Mouse (Mus musculus) cerebellum, adult 8-10 months (tissue): ENCODE data around the gene Nrtn.
A peak's percentile ranks its signal among the peaks of the same experiment; 100 is the strongest.

Source experiments
- DNase-seq: peaks from one replicate; pipeline ENCODE4 v3.0.0; 2022

Nrtn gene

DNA sequence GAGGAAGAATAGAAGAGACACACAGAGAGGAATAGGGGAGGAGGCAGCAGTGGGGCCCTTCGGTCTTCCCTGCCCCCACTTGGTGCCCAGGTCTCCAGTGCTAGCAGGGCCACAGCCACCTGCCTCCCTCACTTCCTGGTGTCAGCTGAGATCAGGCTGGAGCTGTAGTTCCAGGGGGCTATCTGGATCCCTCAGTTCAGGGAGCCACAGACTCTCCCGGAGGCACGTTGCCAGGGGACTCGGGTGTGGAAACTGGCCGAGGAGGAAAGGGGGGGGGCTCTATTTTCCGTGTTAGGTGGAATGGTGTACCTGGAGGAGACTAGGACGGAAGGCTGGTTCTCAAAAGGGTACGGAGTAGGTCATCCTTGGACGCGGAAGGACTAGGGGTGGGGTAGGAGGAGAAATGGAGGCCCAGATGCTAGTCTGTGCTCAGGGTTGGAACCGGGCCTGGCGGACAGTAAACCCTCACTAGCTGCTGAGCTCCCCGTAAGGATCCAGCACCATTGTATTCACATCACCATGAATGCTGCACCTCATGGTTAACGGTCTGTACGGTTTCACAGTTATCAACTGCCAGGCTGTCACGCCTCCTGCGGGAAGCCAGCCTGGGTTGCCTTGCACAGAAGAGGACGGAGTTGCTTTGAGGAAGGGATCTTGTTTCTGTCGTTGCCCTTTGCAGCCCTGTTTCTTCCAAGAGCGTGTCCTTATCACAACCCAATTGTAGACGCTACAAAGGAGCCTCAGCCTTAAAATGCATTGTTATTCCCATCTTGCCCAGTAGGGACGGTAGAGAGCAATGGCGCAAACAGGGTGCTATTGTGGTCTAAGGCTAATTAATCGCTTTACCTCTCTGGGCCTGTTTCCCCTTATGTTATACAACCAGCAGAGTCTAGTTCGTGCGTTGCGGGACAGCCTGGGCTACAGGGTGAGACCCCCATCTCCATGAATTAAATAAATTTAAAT, 5.7 kb upstream of the Nrtn start:
- DNase-seq = peak; percentile 77

DNA sequence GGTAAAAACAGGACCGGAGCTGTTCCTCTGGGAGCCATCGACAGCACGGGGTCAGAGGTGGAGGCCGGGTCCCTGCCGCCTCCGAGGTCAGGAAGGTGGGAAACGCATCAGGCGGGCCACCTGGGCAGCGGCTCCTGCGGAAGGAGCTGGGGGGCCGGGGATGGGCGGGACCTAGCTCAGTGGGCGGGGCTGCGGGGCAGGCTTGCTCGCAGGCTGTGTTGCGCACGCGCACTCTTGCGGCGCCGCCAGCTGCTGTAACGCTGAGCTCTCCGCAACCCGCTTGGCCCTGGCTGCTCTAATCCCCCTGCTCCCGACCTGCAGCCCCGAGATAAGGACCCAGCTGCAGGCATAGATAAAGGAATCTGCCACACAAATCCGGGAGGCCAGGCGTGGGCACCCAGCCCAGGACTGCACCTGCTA, 4.7 kb upstream of the Nrtn start:
- peak; percentile 88 for DNase-seq

DNA sequence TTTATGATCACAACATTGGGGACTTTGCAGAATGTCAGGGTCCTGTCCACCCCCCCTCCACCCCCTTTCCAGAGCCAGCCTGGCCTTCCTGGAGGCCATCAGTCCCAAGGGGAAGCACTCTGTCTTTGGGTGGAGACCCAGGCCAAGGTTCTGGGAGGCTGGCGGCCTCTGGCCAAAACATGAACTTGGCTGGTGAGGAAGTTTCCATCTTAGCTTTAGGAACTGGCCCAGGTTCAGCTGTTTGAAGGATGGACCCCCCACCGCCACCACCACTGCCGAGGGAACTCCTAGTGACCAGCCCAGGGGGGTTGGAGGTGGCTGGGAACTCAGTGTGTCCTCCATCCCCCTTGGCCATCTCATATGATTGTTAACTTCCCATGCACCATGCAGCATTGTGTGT, 3.7 kb upstream of the Nrtn start:
- peak; percentile 42 for DNase-seq

DNA sequence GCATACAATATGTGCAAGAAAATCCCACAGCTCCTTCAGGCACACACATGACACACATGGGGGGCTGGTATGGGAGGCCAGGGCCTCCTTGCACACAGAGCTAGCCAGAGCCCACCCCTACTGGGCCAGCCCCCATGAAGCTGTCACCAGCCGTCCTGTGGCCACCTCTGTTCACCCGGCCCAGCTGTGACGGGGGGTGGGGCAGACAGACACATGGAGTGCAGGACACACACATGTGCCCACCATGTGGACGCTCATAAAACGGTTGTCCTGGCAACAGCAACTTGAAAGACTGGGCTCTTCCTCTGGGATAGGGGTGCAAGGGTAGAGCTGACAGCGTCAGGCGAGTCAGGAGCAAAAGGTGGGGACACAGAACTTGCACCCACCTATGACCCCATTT, 1.9 kb upstream of the Nrtn start:
- DNase-seq = peak; percentile 11

DNA sequence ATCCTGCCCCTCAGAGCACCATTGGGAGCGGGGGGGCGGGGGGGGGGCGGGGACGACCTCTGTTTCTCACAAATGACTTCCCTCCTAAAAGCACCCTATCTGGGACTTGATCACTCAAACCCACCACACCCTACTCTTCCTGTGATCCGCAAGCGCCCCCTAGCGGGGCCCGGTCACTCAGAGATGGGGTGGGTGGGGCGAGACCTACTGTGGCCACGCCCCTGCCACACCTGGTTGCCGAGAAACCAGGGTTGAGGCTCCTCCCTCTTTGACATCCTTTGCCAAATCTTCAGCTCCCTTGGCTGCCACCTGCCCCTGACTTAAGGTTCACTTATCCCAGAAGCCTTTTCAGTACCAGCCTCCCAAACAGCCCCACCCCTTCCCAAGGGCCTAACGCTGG, 802 bp upstream of the Nrtn start:
- peak; percentile 59 for DNase-seq

DNA sequence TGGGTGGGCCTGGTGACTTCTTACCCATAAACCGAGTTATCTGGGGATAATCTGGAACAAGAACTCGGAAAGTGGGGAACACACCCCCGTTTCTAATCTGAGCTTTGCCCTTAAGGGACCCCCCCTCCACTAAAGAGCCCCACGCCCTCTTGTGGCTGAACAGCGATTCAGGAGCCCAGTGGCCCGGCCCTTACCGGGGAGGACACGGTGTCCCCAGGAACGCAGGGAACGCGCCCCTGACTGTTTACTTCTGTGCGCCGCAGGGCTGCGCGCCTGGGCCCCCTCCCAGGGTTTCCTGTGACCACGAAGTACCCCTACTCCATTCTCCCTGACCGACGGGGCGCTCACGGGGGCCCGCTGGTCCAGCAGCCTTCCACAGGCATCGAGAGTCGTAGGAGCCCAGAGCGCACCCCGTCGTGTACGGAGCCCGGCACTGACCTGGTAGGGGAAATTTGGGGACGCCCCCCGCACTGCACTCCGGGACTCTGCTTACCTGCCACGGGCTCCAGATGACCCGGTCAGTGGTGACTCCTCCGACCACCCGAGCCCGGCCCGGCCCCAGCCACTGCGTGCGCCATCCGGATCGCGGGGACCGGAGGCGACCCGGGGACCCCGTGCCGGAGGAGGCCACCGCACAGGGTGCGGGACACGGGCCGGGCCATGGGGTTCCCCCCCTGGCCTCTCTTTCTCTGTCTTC, 479 bp downstream of the Nrtn start:
- DNase-seq = no peak

DNA sequence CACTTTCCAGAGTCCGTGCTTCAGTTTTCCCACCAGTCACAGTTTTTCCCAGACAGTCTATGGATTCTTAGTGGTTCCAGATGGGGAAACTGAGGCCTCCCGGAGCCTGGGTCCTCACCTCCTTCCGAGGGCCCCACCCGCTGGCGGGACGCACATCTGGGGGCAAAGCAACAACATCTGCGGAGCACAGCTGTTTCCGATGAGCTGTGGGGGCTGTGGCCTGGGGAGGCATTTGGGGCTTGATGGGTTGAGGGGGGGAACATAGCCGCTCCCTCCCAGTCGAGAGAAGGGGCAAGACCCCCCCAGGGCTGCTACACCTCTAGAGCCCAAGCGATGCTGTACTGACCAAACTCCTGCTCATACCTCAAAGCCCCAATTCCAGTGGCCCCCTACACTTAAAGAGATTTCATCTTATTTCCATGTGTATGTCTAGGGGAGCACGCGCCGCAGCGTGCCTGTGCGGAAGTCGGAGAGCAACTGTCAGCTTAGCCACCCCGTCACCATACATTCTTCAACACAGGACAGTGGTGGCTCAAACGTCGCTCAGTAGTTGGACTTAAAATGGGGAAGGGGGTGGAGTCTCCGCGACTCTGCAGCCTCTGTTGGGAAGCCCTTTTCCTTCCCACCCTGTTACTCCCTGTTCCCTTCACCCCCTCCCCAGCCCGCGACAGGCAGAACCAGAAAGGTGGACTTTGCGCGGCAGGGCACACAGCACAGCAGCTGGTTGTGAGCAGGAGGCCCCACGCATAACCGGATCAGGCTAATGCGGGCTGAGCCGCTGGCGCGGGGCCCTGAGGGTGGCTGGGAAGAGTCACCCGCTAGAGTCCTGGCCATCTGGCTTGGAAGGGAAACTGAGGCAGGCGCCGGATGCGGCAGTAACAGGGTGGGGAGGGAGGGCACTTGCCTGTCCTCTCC, 2.8 kb downstream of the Nrtn start:
- DNase-seq = no peak

DNA sequence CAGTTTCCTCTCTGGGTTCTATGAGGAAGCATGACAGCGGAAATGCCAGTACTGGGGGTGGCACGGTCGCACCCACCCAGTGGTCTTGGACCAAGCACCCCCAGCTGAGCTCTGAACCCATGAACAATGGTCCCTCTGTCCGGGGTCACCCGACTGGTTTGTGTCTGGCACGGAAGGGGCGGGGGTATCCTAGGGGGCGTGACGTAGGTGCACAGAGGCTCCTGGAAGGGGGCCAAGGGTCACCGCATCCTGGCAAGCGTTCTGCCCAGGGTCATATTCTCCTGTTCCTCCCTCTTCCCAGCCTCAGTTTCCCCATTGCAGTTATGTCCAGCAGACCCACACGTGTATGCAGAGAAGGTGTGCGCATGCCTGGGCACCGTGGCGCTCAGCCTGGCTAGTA, 3.9 kb downstream of the Nrtn start:
- DNase-seq = no peak

DNA sequence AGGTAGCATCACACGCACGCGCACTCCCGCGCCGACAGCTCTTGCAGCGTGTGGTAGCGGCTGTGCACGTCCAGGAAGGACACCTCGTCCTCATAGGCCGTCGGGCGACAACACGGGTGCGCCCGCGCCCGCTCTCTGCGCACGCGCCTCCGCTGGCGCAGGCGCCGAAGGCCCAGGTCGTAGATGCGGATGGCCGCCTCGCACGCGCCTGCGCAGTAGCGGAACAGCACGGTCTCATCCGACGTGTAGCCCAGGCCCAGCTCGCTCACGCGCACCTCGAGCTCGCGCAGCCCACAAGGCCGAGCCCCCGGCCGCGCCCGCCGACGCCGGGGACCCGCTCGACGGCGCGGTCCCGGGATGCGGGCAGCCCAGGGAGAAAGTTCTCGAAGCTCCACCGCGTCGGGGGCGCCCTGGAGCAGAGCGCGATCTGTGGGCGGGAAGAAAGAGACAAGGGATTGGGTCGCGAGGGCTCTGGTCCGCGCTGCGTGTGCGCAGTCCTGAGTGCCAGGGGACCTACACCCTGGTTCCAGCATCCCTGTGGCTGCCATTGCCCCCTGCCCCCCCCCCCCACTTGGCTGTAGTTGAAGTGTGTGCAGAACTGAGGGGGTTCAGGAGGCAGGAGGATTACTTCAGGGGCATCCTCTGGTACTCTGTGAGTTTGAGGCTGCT, 5.8 kb downstream of the Nrtn start:
- DNase-seq = no peak

DNA sequence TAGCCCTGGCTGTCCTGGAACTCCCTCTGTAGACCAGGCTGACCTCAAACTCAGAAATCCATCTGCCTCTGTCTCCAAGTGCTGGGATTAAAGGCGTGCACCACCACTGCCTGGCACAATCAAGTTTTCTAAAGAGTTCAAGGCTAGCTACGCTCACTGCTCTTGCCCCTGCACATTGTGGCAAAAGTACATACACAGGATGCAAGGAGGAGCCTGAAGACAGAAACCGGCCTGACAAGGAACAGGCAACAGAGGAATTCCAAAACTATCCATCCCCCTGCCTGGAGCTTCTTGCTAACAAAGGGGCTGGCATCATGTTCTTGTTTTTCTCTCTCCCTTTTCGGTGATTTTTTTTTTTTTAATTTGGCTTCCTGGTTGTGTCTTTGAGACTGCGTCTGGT, 13.2 kb downstream of the Nrtn start:
- DNase-seq = no peak

DNA sequence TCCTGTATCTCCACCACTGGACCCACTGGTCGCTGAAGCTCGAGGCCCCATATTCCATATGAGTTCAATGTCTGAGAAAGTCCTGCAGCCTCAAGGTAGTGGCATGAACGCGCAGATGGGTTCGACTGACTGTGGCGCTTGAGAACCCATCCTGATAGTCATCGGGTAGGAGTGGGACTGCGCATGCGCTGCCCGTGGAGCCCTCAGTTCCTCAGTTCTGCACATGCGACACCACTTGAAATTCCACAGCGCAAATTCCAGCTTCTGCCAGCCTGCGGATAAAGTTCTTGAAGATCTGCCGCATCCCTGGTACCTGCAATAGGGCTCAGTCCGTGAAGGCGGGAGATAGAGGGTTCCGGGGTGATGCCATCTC, 16.6 kb downstream of the Nrtn start:
- DNase-seq = no peak

DNA sequence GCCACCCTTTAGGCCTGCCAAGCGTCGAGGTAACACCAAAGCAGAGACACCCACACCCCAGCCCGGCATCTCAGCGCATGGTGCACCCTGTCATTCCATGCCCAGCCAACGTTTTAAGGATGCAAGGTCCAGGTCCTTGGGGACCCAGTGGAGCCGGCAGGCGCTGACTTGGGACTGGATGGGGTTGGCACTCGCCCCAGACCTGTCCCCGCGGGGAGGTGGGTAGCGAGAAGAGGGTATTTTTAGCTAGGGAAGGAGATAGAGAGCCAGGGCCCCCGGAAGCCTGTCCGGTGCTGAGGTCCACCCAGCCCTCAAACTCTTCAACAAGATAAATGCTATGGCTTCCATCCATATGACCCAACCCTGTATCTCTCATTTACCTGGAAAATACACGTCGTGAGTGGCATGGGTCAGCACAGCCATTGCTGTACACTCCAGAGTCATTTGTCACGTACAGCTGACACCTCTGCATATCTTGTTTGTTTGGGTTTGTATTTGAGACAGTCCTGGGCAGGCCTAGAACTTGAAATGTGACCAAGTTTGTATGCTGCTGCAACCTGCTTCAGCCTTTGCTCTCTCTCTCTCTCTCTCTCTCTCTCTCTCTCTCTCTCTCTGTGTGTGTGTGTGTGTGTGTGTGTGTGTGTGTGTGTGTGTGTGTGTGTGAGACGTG, 17.1 kb downstream of the Nrtn start:
- no peak for DNase-seq

DNA sequence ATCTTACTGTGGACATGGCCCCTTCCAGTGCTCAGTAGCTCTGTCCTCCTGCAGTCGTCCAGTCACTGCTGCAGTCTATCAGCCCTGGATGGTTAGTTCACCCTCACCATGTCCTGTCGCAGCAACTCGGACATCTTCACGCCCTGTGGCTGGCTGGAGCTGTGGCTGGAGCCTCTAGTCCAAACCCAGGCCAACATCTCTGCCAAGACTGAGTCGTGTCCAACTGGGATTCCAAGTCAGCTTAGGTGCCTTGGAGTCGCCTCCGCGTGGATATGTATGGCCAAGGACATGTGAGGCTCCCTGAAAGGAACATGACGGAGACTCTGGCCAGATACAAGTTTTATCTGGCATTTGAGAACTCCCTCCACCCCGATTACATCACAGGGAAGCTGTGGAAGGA, 19.1 kb downstream of the Nrtn start:
- DNase-seq = no peak

DNA sequence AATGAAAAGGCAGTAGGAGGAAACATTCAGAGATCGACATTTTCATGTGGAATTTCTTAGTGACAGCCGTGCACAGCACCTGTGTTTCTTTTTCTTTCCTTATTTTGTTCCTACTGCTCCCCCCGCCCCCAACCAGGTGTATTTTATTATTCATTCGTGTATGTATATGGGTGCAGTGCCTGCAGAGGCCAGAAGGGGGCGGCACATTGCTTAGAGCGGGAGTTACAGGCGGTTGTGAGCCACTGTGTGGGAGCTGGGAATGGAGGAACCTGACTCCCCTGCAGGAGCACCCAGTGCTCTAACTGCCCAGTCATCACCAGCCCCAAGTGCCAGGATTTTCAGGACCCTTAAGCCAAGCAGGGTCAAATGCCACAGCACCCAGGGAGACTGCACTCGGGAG, 20.8 kb downstream of the Nrtn start:
- no peak for DNase-seq

DNA sequence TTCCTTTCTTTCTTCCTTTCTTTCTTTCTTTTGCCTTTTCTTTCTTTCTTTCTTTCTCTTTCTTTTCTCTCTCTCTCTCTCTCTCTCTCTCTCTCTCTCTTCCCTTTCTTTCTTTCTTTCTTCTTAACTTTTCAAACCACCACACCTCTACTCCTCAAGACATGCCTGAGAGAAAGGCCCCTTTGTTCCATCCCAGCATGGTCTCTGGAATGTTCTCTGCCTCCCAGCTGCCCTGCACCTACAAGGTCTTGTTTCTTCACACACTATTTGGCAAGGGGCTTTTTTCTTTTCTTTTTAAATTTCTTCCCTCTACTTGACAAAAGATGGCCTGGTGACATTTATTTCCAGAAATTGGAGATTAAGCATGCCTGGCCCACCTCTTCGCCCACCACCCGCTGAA, 27.7 kb downstream of the Nrtn start:
- no peak for DNase-seq

DNA sequence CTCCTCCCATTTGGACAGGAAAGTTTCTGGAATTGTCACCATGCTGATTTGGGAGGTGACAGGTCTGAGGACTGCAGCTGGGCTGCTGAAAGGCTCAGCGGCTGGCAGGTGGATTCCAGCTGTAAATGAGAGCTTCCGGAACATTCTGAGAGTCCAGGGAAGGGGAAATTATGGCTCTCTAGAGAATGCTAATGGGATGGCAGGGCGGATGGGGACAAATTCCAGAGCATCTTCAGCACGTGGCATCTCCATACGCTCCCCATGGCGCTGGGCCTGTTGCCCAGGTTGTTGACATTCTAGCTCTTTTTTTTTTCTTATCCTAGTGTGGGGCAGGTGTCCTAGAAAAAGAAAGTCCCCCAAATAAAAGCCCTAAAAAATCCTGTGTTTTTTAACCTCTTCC, 28.2 kb downstream of the Nrtn start:
- peak; percentile 29 for DNase-seq

DNA sequence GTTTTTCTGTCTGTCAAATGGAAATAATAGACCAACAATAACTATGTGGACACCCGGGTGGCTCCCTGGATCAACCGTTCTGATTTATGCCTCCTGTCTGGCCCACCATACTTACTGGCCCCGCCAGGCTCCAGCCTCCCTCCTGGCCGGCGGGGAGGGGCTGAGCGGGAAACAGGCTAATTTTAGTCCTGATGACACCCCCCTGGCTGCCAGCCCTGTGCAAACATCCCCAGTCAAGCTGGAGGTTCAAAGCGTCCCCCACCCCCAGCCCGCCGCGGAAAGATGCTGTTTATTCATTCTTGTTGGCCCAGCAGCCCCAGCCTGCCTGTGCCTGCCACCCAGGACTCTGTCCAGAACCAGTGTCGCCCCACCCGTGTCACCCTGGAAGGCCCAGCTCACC, 29.2 kb downstream of the Nrtn start:
- DNase-seq = no peak

DNA sequence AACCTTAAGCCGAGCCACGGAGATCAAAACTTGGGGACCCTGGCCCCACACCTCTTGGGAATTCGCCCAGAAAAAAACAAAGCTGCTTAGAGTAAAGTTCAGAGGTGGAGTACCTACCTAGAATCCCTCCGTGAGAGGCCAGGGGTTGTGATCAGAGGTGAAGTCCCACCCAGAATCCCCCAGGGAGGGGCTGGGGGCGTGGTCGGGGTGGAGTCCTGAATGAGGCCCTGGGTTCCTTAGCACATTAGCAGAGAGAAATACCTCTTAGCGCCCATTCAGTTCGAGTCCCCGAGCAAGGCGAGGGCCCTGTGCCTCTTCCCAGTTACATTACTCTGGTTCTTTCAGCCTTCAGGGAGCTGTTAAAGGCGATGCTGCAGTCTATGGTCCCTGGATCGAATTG, 29.7 kb downstream of the Nrtn start:
- peak; percentile 12 for DNase-seq

DNA sequence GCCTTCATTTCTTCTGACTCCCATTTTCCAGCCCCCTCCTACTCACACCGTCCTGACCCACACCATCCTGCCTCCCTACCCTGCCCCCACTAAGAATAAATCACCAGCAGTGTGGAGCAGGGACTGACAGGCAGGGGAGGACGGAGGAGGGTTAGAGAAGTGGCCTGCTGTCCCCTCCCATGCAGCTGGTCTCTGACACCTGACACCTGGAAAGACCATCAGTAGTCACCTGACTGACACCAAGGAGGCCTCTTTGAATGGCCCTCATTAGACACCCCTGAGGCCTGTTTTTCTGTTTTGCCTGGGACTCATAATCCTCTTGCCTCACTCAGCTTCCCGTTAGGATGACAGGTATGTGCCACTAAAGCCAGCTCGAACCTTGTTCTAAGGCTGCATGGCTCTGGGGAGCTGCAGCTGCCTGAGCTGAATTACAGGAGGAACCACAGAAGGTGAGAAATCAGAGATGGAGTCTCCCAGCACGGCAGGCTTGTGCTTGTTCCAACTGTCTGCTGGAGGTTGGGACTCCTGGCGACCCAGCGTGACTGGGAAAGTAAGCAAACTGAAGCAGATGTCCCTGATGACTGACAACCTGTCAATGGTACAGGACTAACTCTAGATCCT, 30.2 kb downstream of the Nrtn start:
- no peak for DNase-seq

DNA sequence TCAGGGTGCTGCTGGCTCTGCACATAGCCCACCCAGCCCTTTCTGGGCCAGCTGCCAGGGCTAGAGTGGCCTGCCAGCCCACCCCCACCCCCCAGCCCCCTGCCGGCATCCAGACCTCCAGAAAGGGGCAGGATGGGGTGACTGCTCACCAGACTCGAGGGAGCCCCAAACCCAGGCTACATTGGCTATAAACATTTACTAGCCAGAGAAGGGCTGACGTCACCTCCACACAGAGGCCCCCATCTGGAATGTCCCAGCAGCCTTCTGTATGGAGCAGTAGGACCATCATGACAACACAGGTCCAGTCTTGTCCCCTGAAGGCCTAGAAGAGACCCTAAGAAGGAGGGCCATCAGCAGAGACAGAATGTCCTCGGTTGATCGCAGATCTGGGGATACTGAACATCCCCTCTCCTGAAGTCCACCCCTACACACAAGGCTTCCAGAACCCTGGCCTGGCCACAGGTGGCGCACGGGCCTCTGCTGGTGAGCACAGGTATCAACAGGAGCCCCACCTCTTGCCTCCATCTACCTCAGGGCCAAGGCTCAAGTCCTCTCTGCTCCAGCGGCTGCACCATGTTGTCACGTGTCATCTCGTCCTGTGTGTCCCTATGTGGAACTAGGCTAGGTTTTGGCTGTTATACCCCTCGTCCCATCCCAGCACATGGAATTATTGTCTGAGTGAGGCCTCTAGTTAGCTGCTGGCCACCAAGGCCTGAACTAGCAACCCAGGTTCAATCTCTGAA, 33.7 kb downstream of the Nrtn start:
- no peak for DNase-seq

DNA sequence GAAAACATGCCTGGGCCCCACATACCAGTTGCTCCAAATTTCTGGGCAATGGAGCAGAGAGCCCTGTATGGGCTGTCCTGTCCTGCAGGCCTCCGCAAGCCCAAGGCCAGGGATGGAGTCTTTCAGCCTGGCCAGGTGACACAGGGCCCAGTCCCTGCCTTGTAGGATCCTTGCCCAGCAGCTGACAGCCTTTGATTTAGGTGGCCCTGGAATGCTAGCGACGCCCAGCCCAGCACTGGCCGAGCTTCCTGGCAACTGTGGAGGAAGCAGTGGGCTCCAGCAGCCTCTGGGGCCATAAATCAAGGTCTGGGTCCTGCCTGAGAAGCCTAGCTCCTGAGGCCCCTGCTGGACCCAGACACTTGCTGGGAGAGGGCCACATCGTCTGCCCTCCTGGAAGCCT, 34.9 kb downstream of the Nrtn start:
- DNase-seq = no peak
